Mouse (Mus musculus) hindbrain, postnatal 0 days (tissue): ENCODE data around the gene Eef1e1. TPM values are rescaled to one million over a fixed set of nuclear protein-coding genes. Genes with fewer than 3 reads are reported as not detected.
"Not testable (repeated sequence)": the region's sequence is repeated elsewhere in the genome, so short reads cannot be mapped to it uniquely, and the experiment has no call there.

Source experiments
- ATAC-seq: fragments of 200-750 bp; cut with Nextera tagmentation; 2 replicates; pipeline ENCODE4 v1.8.0; 2017; ENCODE audit warnings: mild to moderate bottlenecking, moderate TSS enrichment, moderate library complexity
- DNase-seq: peaks from one replicate; pipeline ENCODE4 v3.0.0-alpha.2; 2015; ENCODE audit warnings: low spot score
- H3K27ac ChIP-seq: fragments of 300-500 bp; sonication (generic); 2 replicates; pipeline ENCODE4 v1.5.1; 2014; ENCODE audit warnings: mild to moderate bottlenecking
- H3K27me3 ChIP-seq: fragments of 300-500 bp; sonication (generic); 2 replicates; pipeline ENCODE4 v1.6.1; 2014; ENCODE audit warnings: low read length, mixed read lengths; ENCODE audit not compliant: insufficient read depth
- H3K36me3 ChIP-seq: fragments of 300-500 bp; sonication (generic); 2 replicates; pipeline ENCODE4 v1.6.1; 2014; ENCODE audit warnings: low read length, mixed read lengths; ENCODE audit not compliant: insufficient read depth
- H3K4me1 ChIP-seq: fragments of 300-500 bp; sonication (generic); 2 replicates; pipeline ENCODE4 v1.6.1; 2014; ENCODE audit warnings: antibody characterized with exemption, low read length, mixed read lengths; ENCODE audit not compliant: insufficient read depth
- H3K4me2 ChIP-seq: fragments of 300-500 bp; sonication (generic); 2 replicates; pipeline ENCODE4 v1.6.1; 2014; ENCODE audit warnings: low read depth, mild to moderate bottlenecking, low read length, moderate library complexity, mixed read lengths
- H3K4me3 ChIP-seq: fragments of 300-500 bp; sonication (generic); 2 replicates; pipeline ENCODE4 v1.5.1; 2014; ENCODE audit warnings: low read length
- H3K9ac ChIP-seq: fragments of 300-500 bp; sonication (generic); replicated peaks from 2 replicates; pipeline ENCODE4 v1.6.1; 2014; ENCODE audit warnings: mild to moderate bottlenecking, low read length, moderate library complexity, mixed read lengths
- H3K9me3 ChIP-seq: fragments of 300-500 bp; sonication (generic); 2 replicates; pipeline ENCODE4 v1.6.1; 2016; ENCODE audit warnings: low read length, mixed read lengths
- CTCF ChIP-seq: IDR thresholded peaks from 2 replicates; pipeline ENCODE4 v1.5.1; 2016; ENCODE audit warnings: antibody characterized with exemption, control low read depth, low read depth
- WGBS: fragments of 180-500 bp; shearing (Covaris S2); extraction: QIAGEN DNeasy Blood & Tissue Kit; methylation state at CpG from one replicate; pipeline ENCODE4 v1.1.7; 2014; 5-methylcytosine and 5-hydroxymethylcytosine counted together
- polyA plus RNA-seq: library from polyadenylated mRNA; unstranded; fragments of >200 nt; fragmentation: Nextera tagmentation; extraction: Ambion mirVana; gene quantifications from 2 replicates; pipeline ENCODE4 v1.2.1, GENCODE M21; 2015
- total RNA-seq: library from RNA; depleted of rRNA; stranded (reverse); fragments of >200 nt; gene quantifications from 2 replicates; pipeline ENCODE4 v1.2.3, GENCODE M21; 2014

Gene Eef1e1
- total and polyA plus RNA-seq, 2 experiments from 2014 or later, result 36.6 to 107 TPM

GRCm38 (mm10) chr13:38625492-38626228 lies 33.2 kb downstream of the Eef1e1 start:
- Histone ChIP-seq H3K36me3 (no peaks in the 10 kb centered on the region; the same call in 1 of the 2 replicates), H3K4me1 (no peaks in the 10 kb centered on the region), H3K4me3 (no peak overlapping the region), H3K27ac (0 out of 2 replicates have a peak overlapping the region, but pooled peaks have one; percentile 32), H3K4me2 (no peak overlapping the region), H3K27me3 (no peaks in the 10 kb centered on the region), H3K9me3 (no peaks in the 10 kb centered on the region), H3K9ac (0 out of 2 replicates have a peak overlapping the region, but pooled peaks have one; percentile 5)
- DNase-seq, result peak; percentile 84
- ATAC-seq, result peak; percentile 58; the same call in 1 of the 2 replicates
- 14% methylated on average over 5 of the region's 5 CpGs for whole genome bisulfite sequencing
- TF ChIP-seq CTCF, result peak; percentile 62

- WGBS, result 89% methylated on average over 8 of the region's 8 CpGs
- no peak overlapping the region for H3K4me3 ChIP-seq
- no peak overlapping the region for H3K9ac ChIP-seq
- no peak overlapping the region for H3K27ac ChIP-seq
- H3K9me3 ChIP-seq, result no peaks in the 10 kb centered on the region
- no peak overlapping the region for H3K4me2 ChIP-seq
- H3K27me3 ChIP-seq, result no peaks in the 10 kb centered on the region
- no peaks in the 10 kb centered on the region for H3K4me1 ChIP-seq
- no peak for DNase-seq
- TF ChIP-seq CTCF, result no peak
- ATAC-seq, result no peak
- no peaks in the 10 kb centered on the region; the same call in 1 of the 2 replicates for H3K36me3 ChIP-seq
These were observed 34.5 kb downstream of the Eef1e1 start for GRCm38 (mm10) chr13:38624292-38624902.

GRCm38 (mm10) chr13:38623296-38623695 lies 35.6 kb downstream of the Eef1e1 start:
- Histone ChIP-seq H3K9ac (no peak overlapping the region), H3K36me3 (no peaks in the 10 kb centered on the region; the same call in 1 of the 2 replicates), H3K4me1 (no peaks in the 10 kb centered on the region), H3K4me2 (no peak overlapping the region), H3K4me3 (no peak overlapping the region), H3K27me3 (no peaks in the 10 kb centered on the region), H3K9me3 (no peaks in the 10 kb centered on the region), H3K27ac (no peak overlapping the region)
- no peak for ATAC-seq
- no peak for TF ChIP-seq CTCF
- WGBS, result 96% methylated on average over 5 of the region's 5 CpGs
- DNase-seq, result no peak

- not testable (repeated sequence) for ATAC-seq
- 77% methylated on average over 4 of the region's 4 CpGs for WGBS
These were observed 40.7 kb downstream of the Eef1e1 start for GRCm38 (mm10) chr13:38618001-38618630.

GRCm38 (mm10) chr13:38616887-38617286 lies 42.0 kb downstream of the Eef1e1 start:
- Histone ChIP-seq H3K9ac (no peak overlapping the region), H3K36me3 (no peaks in the 10 kb centered on the region; the same call in 1 of the 2 replicates), H3K4me1 (no peaks in the 10 kb centered on the region), H3K9me3 (no peaks in the 10 kb centered on the region; the same call in 1 of the 2 replicates), H3K27me3 (no peaks in the 10 kb centered on the region), H3K4me3 (no peak overlapping the region), H3K4me2 (no peak overlapping the region), H3K27ac (no peak overlapping the region)
- WGBS, result 72% methylated on average over 4 of the region's 4 CpGs
- no peak for DNase-seq
- ATAC-seq, result no peak
- no peak for TF ChIP-seq CTCF

More at GRCm38 (mm10) chr13:38618001-38618630, 40.7 kb downstream of the Eef1e1 start:
- not testable (repeated sequence) for DNase-seq, H3K4me1 ChIP-seq, H3K27me3 ChIP-seq, H3K27ac ChIP-seq, H3K4me3 ChIP-seq, H3K9ac ChIP-seq, H3K36me3 ChIP-seq, H3K9me3 ChIP-seq, H3K4me2 ChIP-seq

GRCm38 (mm10) chr13:38615656-38616055 lies 43.2 kb downstream of the Eef1e1 start:
- Histone ChIP-seq H3K4me1 (no peaks in the 10 kb centered on the region), H3K4me2 (no peak overlapping the region), H3K27me3 (no peaks in the 10 kb centered on the region), H3K9me3 (no peaks in the 10 kb centered on the region; the same call in 1 of the 2 replicates), H3K36me3 (no peaks in the 10 kb centered on the region; the same call in 1 of the 2 replicates), H3K27ac (no peak overlapping the region), H3K9ac (no peak overlapping the region), H3K4me3 (no peak overlapping the region)
- TF ChIP-seq CTCF, result no peak
- no peak for DNase-seq
- no peak for ATAC-seq
- 93% methylated on average over 5 of the region's 5 CpGs for WGBS
